Mouse (Mus musculus) skeletal muscle tissue, postnatal 0 days (tissue): ENCODE measurements around the gene Gm35315. TPM values are rescaled to one million over a fixed set of nuclear protein-coding genes. Genes with fewer than 3 reads are reported as not detected.

ENCODE experiments used
- polyA plus RNA-seq: library from polyadenylated mRNA; unstranded; fragments of >200 nt; fragmentation: Nextera tagmentation; extraction: Ambion mirVana; gene quantifications from 2 replicates; pipeline ENCODE4 v1.2.1, GENCODE M21; 2015

Gene Gm35315
- 0.07 and 0.22 TPM in 2 replicates for polyA plus RNA-seq

DNA sequence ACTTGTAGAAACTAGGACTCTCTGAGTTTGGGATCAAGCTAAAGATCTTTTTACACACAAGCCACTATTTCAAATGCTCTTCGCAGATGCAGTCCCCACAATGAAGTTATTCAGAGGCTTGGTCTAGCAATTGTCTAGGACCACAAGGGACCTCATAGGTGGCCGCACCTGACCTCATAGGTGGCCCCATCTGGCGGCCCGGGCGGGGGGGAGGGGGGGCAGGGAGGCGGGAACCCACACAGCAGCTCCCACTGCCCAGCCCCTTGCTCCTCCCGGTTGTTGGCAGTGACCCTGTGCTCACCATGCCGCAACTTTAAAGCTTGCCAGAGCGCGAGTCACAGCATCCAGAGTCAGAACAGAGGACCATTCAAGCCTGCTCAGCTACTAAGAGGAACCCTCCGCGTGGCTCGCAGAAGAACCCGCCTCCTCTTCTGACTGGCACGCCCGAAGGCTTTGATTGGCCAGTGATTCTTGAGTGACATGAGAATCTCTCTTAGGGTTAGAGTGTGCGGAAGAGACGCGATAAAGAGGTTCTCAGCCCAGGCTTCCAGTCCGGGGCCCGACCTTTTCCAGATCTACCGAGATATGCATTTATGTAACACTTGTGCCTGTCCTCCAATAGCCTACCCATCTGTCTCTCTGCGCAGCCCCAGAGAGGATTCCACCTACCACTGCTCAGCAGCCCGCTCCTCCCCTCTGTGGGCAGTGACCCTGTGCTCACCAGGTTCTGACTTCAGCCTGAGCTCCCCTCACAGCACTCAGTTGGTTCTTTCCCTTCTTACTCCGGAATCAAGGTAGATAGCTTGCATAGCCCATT, at the start of gene Gm35315:
TSS of gene Gm35315 (minus strand) at position 391 of the 817 bp plus-strand sequence.

GRCm38 (mm10) chr5:110135293-110136086, 41.3 kb upstream of the Gm35315 start, which contains the start of gene Chfr:
Chfr (plus strand) TSS chr5:110135842.

DNA sequence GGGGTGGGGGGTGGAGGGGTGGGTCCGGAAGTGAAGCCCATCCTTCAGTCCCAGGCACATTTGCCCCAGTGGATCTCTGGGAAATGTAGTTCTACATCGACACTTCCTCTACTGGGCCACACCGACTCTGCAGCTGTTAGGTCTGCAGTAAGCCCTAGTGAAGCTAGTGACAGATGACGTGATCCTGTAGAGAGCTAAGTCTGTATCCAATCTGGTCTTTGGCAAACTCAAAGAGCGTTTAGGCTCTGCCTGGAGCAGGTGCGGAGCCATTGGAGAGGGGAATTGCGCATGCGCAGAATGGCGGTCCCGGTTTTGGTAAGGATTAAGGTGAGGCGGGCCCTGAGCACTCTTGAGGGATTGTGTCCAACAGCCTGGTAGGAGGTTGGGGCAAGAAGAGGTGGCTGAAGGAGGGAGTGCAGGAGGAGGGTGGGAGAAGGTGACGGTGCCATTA, 15.8 kb upstream of the Gm35315 start, which contains the start of gene Zfp605:
TSS of gene Zfp605 (plus strand) at position 102 of the 451 bp plus-strand sequence.

DNA sequence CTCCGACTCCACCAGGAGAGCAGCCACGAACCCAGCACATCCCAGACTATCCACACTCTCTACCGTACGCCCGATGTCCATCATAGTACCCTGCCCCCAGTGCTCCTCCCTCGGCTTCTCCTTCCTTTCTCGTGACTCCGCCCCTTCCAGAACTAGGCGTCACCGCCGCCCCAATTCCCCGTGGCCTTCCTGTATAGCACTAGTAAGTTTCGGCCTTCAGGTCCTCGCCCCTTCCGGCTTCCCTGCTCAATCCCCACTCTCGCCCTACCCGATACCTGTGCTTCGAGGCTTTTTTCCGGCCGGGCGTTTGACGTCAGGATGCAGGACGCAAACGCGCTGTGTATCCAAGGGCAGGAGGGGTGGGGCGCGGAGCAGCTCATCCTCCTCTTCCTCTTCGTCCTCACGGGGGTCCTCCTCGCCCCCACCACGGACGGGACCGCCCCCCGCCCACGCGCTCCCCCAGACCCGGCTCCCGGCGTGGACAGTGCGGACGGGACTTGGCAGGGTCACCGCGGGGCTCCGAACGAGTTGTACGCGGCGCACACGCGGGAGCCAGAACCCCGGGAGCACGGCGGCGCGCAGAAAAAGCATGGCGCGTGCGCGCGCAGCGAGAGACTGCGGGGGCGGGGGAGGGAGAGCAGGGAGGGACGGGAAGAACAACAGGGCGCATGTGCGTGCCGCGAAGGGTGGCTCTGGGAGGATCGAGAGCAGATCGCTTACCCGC, 13.5 kb upstream of the Gm35315 start, which contains the start of gene Gtpbp6:
TSS of gene Gtpbp6 (minus strand) at position 617 of the 724 bp plus-strand sequence.

GRCm38 (mm10) chr5:110099656-110100580, 5.7 kb upstream of the Gm35315 start, which contains the start of gene Plcxd1:
Plcxd1 (plus strand) TSS chr5:110099969.

DNA sequence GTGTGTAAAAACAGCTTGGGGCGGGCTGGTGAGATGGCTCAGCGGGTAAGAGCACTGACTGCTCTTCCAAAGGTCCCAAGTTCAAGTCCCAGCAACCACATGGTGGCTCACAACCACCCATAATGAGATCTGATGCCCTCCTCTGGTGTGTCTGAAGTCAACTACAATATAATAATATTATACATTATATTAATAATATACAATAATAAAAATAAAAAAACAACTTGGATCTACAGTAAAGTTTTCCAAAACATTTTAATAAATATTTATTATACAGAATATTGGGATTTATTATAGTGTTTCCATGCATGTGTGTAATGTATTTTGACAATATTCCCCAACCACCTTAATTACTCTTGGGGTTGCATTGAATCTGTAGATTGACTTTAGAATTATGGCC, 21.8 kb downstream of the Gm35315 start, which contains the start of gene Gm17655:
TSS of gene Gm17655 (minus strand) at position 101 of the 400 bp plus-strand sequence.

Other genes with a start within 250 kb of the Gm35315 start
- gene Gm15446, start 171.0 kb downstream of the Gm35315 start, polyA plus RNA-seq: 0.33 and 0.36 TPM in 2 replicates
- gene Zfp932, start 97.9 kb downstream of the Gm35315 start, polyA plus RNA-seq: 11.1 TPM in 2 replicates
- gene Gm17655, start 21.9 kb downstream of the Gm35315 start, polyA plus RNA-seq: 1.2 and 1.3 TPM in 2 replicates
- 0.41 and 0.63 TPM in 2 replicates for gene Plcxd1, start 5.5 kb upstream of the Gm35315 start, polyA plus RNA-seq
- gene Gtpbp6, start 13.8 kb upstream of the Gm35315 start, polyA plus RNA-seq: 16.2 and 18.0 TPM in 2 replicates
- 1.5 and 2.1 TPM in 2 replicates for gene Zfp605, start 15.7 kb upstream of the Gm35315 start, polyA plus RNA-seq
- 16.7 and 16.9 TPM in 2 replicates for gene Chfr, start 41.4 kb upstream of the Gm35315 start, polyA plus RNA-seq
- gene Golga3, start 82.3 kb upstream of the Gm35315 start, polyA plus RNA-seq: 12.1 and 13.1 TPM in 2 replicates
- gene Ankle2, start 136.6 kb upstream of the Gm35315 start, polyA plus RNA-seq: 14.5 and 15.8 TPM in 2 replicates
- gene Pgam5, start 175.5 kb upstream of the Gm35315 start, polyA plus RNA-seq: 29.3 and 29.9 TPM in 2 replicates
- 31.1 and 31.2 TPM in 2 replicates for gene Pxmp2, start 191.8 kb upstream of the Gm35315 start, polyA plus RNA-seq
- 3.4 and 3.5 TPM in 2 replicates for gene Pole, start 191.9 kb upstream of the Gm35315 start, polyA plus RNA-seq
- gene P2rx2, start 248.8 kb upstream of the Gm35315 start, polyA plus RNA-seq: not detected in 2 replicates